Mouse (Mus musculus) urinary bladder, adult 2 months (tissue): ENCODE data around the gene Ccdc171. TPM values are rescaled to one million over a fixed set of nuclear protein-coding genes. Genes with fewer than 3 reads are reported as not detected.
A peak's percentile ranks its signal among the peaks of the same experiment; 100 is the strongest.
"Not testable (repeated sequence)": the region's sequence is repeated elsewhere in the genome, so short reads cannot be mapped to it uniquely, and the experiment has no call there.

Experiments
- DNase-seq: peaks from one replicate; pipeline ENCODE4 v3.0.0; 2022; ENCODE audit warnings: low spot score
- polyA plus RNA-seq: library from polyadenylated mRNA; depleted of rRNA; stranded (reverse); fragments of >200 nt; gene quantifications from 2 replicates; pipeline ENCODE4 v1.2.3, GENCODE M21; 2012; rRNA removed

Ccdc171 gene
- polyA plus RNA-seq: 2.9 TPM in 2 replicates

GRCm38 (mm10) chr4:83524843-83525689 is at the start of gene Ccdc171:
Gene Ccdc171 (plus strand): TSS chr4:83525545.
- peak; percentile 89 for DNase-seq

GRCm38 (mm10) chr4:83485250-83485649 is 40.1 kb upstream of the Ccdc171 start:
- DNase-seq: no peak

GRCm38 (mm10) chr4:83485735-83486116 is 39.6 kb upstream of the Ccdc171 start:
- DNase-seq: peak; percentile 70

- peak; percentile 83 for DNase-seq
These were observed 39.0 kb upstream of the Ccdc171 start, which contains the start of gene Psip1 for GRCm38 (mm10) chr4:83486117-83486901. Gene Psip1 (minus strand): TSS chr4:83486459.

GRCm38 (mm10) chr4:83489121-83489520 is 36.2 kb upstream of the Ccdc171 start:
- DNase-seq: no peak

- no peak for DNase-seq
These were observed 32.2 kb upstream of the Ccdc171 start for GRCm38 (mm10) chr4:83493112-83493511.

GRCm38 (mm10) chr4:83497013-83497412 is 28.3 kb upstream of the Ccdc171 start:
- DNase-seq: not testable (repeated sequence)

GRCm38 (mm10) chr4:83500154-83501036 is 24.9 kb upstream of the Ccdc171 start:
- no peak for DNase-seq

- no peak for DNase-seq
These were observed 24.3 kb upstream of the Ccdc171 start for GRCm38 (mm10) chr4:83501037-83501430.

- no peak for DNase-seq
These were observed 15.7 kb upstream of the Ccdc171 start for GRCm38 (mm10) chr4:83509600-83509999.

- no peak for DNase-seq
These were observed 14.3 kb upstream of the Ccdc171 start for GRCm38 (mm10) chr4:83511083-83511482.

- DNase-seq: no peak
These were observed 13.1 kb upstream of the Ccdc171 start for GRCm38 (mm10) chr4:83512217-83512616.

GRCm38 (mm10) chr4:83512644-83513043 is 12.7 kb upstream of the Ccdc171 start:
- no peak for DNase-seq

- DNase-seq: no peak
These were observed 11.2 kb upstream of the Ccdc171 start for GRCm38 (mm10) chr4:83514183-83514582.

- DNase-seq: no peak
These were observed 10.2 kb upstream of the Ccdc171 start for GRCm38 (mm10) chr4:83514976-83515669.

- not testable (repeated sequence) for DNase-seq
These were observed 9.2 kb upstream of the Ccdc171 start for GRCm38 (mm10) chr4:83516144-83516543.

- no peak for DNase-seq
These were observed 6.2 kb upstream of the Ccdc171 start for GRCm38 (mm10) chr4:83519148-83519547.

GRCm38 (mm10) chr4:83519807-83520206 is 5.5 kb upstream of the Ccdc171 start:
- DNase-seq: no peak

GRCm38 (mm10) chr4:83520308-83520707 is 5.0 kb upstream of the Ccdc171 start:
- no peak for DNase-seq

- no peak for DNase-seq
These were observed 3.3 kb upstream of the Ccdc171 start for GRCm38 (mm10) chr4:83522066-83522465.

- DNase-seq: no peak
These were observed 896 bp upstream of the Ccdc171 start for GRCm38 (mm10) chr4:83524456-83524842.
